Mouse (Mus musculus) forebrain, embryonic 14.5 days (tissue): Measurements from ENCODE around the gene Mfng. TPM values are rescaled to one million over a fixed set of nuclear protein-coding genes. Genes with fewer than 3 reads are reported as not detected.

Experiments
- ATAC-seq: fragments of 200-750 bp; cut with Nextera tagmentation; 2 replicates; pipeline ENCODE4 v1.8.0; 2017; ENCODE audit warnings: mild to moderate bottlenecking, moderate library complexity
- DNase-seq: peaks from one replicate; pipeline ENCODE4 v3.0.0-alpha.2; 2015; ENCODE audit warnings: low spot score
- H3K27ac ChIP-seq: fragments of 300-500 bp; sonication (generic); 2 replicates; pipeline ENCODE4 v1.5.1; 2014; ENCODE audit warnings: low read depth, mild to moderate bottlenecking, control low read depth, low read length, moderate library complexity
- H3K27me3 ChIP-seq: fragments of 300-500 bp; sonication (generic); replicated peaks from 2 replicates; pipeline ENCODE4 v1.6.1; 2014; ENCODE audit warnings: low read length, control low read depth, mixed read lengths; ENCODE audit not compliant: control insufficient read depth, insufficient read depth
- H3K36me3 ChIP-seq: fragments of 300-500 bp; sonication (generic); 2 replicates; pipeline ENCODE4 v1.6.1; 2014; ENCODE audit warnings: low read length, control low read depth; ENCODE audit not compliant: control insufficient read depth, insufficient read depth
- H3K4me1 ChIP-seq: fragments of 300-500 bp; sonication (generic); 2 replicates; pipeline ENCODE4 v1.6.1; 2014; ENCODE audit warnings: antibody characterized with exemption, low read length, control low read depth; ENCODE audit not compliant: control insufficient read depth, insufficient read depth
- H3K4me2 ChIP-seq: fragments of 300-500 bp; sonication (generic); 2 replicates; pipeline ENCODE4 v1.6.1; 2014; ENCODE audit warnings: mild to moderate bottlenecking, control low read depth, low read length
- H3K4me3 ChIP-seq: fragments of 300-500 bp; sonication (generic); 2 replicates; pipeline ENCODE4 v1.5.1; 2014; ENCODE audit warnings: low read depth, low read length, control low read depth
- H3K9ac ChIP-seq: fragments of 300-500 bp; sonication (generic); 2 replicates; pipeline ENCODE4 v1.6.1; 2014; ENCODE audit warnings: mild to moderate bottlenecking, low read length, control low read depth, moderate library complexity
- H3K9me3 ChIP-seq: fragments of 300-500 bp; sonication (generic); replicated peaks from 2 replicates; pipeline ENCODE4 v1.6.1; 2016; ENCODE audit warnings: low read length, control low read depth, mixed read lengths; ENCODE audit not compliant: control insufficient read depth
- WGBS: fragments of 180-500 bp; shearing (Covaris S2); extraction: QIAGEN DNeasy Blood & Tissue Kit; methylation state at CpG from one replicate; pipeline ENCODE4 v1.1.7; 2014; 5-methylcytosine and 5-hydroxymethylcytosine counted together
- polyA plus RNA-seq: library from polyadenylated mRNA; unstranded; fragments of >200 nt; fragmentation: Nextera tagmentation; extraction: Ambion mirVana; gene quantifications from 2 replicates; pipeline ENCODE4 v1.2.1, GENCODE M21; 2014

Mfng gene
- polyA plus RNA-seq, 1 experiment from 2014 or later, result 51.5 TPM

- Histone ChIP-seq H3K4me3 (no peak overlapping the region), H3K27me3 (peaks cover 28% of the 10 kb centered on the region), H3K4me1 (peaks cover 9% of the 10 kb centered on the region; the same call in 1 of the 2 replicates), H3K27ac (no peak overlapping the region), H3K9me3 (no peaks in the 10 kb centered on the region), H3K9ac (no peak overlapping the region), H3K4me2 (no peak overlapping the region), H3K36me3 (no peaks in the 10 kb centered on the region)
- no peak for ATAC-seq
- DNase-seq, result no peak
- 84% methylated on average over 2 of the region's 2 CpGs for WGBS
These were observed 32.1 kb upstream of the Mfng start for GRCm38 (mm10) chr15:78805351-78805750.

- Histone ChIP-seq H3K4me3 (no peak overlapping the region), H3K9me3 (no peaks in the 10 kb centered on the region), H3K9ac (0 out of 2 replicates have a peak overlapping the region, but pooled peaks have one; percentile 13), H3K36me3 (no peaks in the 10 kb centered on the region), H3K27ac (no peak overlapping the region), H3K4me1 (peaks cover 9% of the 10 kb centered on the region; the same call in 1 of the 2 replicates), H3K27me3 (peaks cover 28% of the 10 kb centered on the region), H3K4me2 (no peak overlapping the region)
- WGBS, result 6% methylated on average over 6 of the region's 6 CpGs
- no peak for ATAC-seq
- no peak for DNase-seq
These were observed 31.1 kb upstream of the Mfng start for GRCm38 (mm10) chr15:78804326-78804725.

GRCm38 (mm10) chr15:78803499-78803900 lies 30.2 kb upstream of the Mfng start:
- 0 out of 2 replicates have a peak, but pooled peaks have one; percentile 41 for ATAC-seq

GRCm38 (mm10) chr15:78802776-78803391 lies 29.6 kb upstream of the Mfng start, which contains the start of gene Card10:
Card10 (minus strand) TSS chr15:78803042.
- H3K4me3 ChIP-seq, result peak within 1 kb of the TSS; percentile 44
- H3K4me1 ChIP-seq, result peaks cover 9% of the 10 kb centered on the region; the same call in 1 of the 2 replicates
- peaks cover 28% of the 10 kb centered on the region for H3K27me3 ChIP-seq
- no peaks in the 10 kb centered on the region for H3K9me3 ChIP-seq
- H3K36me3 ChIP-seq, result no peaks in the 10 kb centered on the region
- WGBS, result under 1% methylated on average over 70 of the region's 70 CpGs
- 0 out of 2 replicates have a peak within 1 kb of the TSS, but pooled peaks have one; percentile 9 for H3K27ac ChIP-seq
- H3K9ac ChIP-seq, result peak within 1 kb of the TSS; percentile 61
- ATAC-seq (peak; percentile 62), DNase-seq (no peak)
- H3K4me2 ChIP-seq, result peak within 1 kb of the TSS; percentile 79

More at GRCm38 (mm10) chr15:78803499-78803900, 30.2 kb upstream of the Mfng start:
- Histone ChIP-seq H3K4me1 (peaks cover 9% of the 10 kb centered on the region; the same call in 1 of the 2 replicates), H3K27me3 (peaks cover 28% of the 10 kb centered on the region), H3K36me3 (no peaks in the 10 kb centered on the region), H3K9ac (no peak overlapping the region), H3K4me2 (peak overlapping the region; percentile 79), H3K9me3 (no peaks in the 10 kb centered on the region), H3K4me3 (no peak overlapping the region), H3K27ac (no peak overlapping the region)
- 1% methylated on average over 8 of the region's 8 CpGs for WGBS
- peak; percentile 42 for DNase-seq

GRCm38 (mm10) chr15:78801971-78802741 lies 28.9 kb upstream of the Mfng start:
- ATAC-seq (peak; percentile 30), DNase-seq (no peak)
- Histone ChIP-seq H3K27me3 (peaks cover 28% of the 10 kb centered on the region), H3K4me3 (peak overlapping the region; percentile 44), H3K36me3 (no peaks in the 10 kb centered on the region), H3K27ac (0 out of 2 replicates have a peak overlapping the region, but pooled peaks have one; percentile 9), H3K4me2 (peak overlapping the region; percentile 79), H3K4me1 (peaks cover 9% of the 10 kb centered on the region; the same call in 1 of the 2 replicates), H3K9ac (peak overlapping the region; percentile 61), H3K9me3 (no peaks in the 10 kb centered on the region)
- 4% methylated on average over 63 of the region's 67 CpGs for WGBS

GRCm38 (mm10) chr15:78801571-78801970 lies 28.3 kb upstream of the Mfng start:
- no peaks in the 10 kb centered on the region for H3K36me3 ChIP-seq
- no peak overlapping the region for H3K4me3 ChIP-seq
- H3K9ac ChIP-seq, result no peak overlapping the region
- peak overlapping the region; percentile 79; the same call in 1 of the 2 replicates for H3K4me2 ChIP-seq
- no peak for DNase-seq
- no peak overlapping the region for H3K27ac ChIP-seq
- H3K27me3 ChIP-seq, result peaks cover 28% of the 10 kb centered on the region
- peaks cover 9% of the 10 kb centered on the region; the same call in 1 of the 2 replicates for H3K4me1 ChIP-seq
- ATAC-seq, result no peak
- 77% methylated on average over 9 of the region's 9 CpGs for WGBS
- H3K9me3 ChIP-seq, result no peaks in the 10 kb centered on the region

GRCm38 (mm10) chr15:78799029-78799428 lies 25.8 kb upstream of the Mfng start:
- peaks cover 9% of the 10 kb centered on the region; the same call in 1 of the 2 replicates for H3K4me1 ChIP-seq
- no peak overlapping the region for H3K4me2 ChIP-seq
- no peaks in the 10 kb centered on the region for H3K9me3 ChIP-seq
- 34% methylated on average over 21 of the region's 21 CpGs for WGBS
- 0 out of 2 replicates have a peak overlapping the region, but pooled peaks have one; percentile 3 for H3K9ac ChIP-seq
- H3K27ac ChIP-seq, result no peak overlapping the region
- ATAC-seq (no peak), DNase-seq (peak; percentile 77)
- no peaks in the 10 kb centered on the region for H3K36me3 ChIP-seq
- peaks cover 28% of the 10 kb centered on the region for H3K27me3 ChIP-seq
- no peak overlapping the region for H3K4me3 ChIP-seq

GRCm38 (mm10) chr15:78797060-78797329 lies 23.7 kb upstream of the Mfng start:
- no peak overlapping the region for H3K9ac ChIP-seq
- ATAC-seq (no peak), DNase-seq (no peak)
- H3K36me3 ChIP-seq, result no peaks in the 10 kb centered on the region
- H3K4me2 ChIP-seq, result no peak overlapping the region
- 84% methylated on average over 8 of the region's 8 CpGs for WGBS
- H3K9me3 ChIP-seq, result no peaks in the 10 kb centered on the region
- peaks cover 13% of the 10 kb centered on the region for H3K27me3 ChIP-seq
- no peak overlapping the region for H3K27ac ChIP-seq
- H3K4me1 ChIP-seq, result no peaks in the 10 kb centered on the region
- H3K4me3 ChIP-seq, result no peak overlapping the region
